Mouse (Mus musculus) limb, embryonic 13.5 days (tissue): ENCODE data around the gene Olfr961. TPM values are rescaled to one million over a fixed set of nuclear protein-coding genes. Genes with fewer than 3 reads are reported as not detected.

Source experiments
- ATAC-seq: fragments of 200-750 bp; cut with Nextera tagmentation; 2 replicates; pipeline ENCODE4 v1.8.0; 2017; ENCODE audit warnings: low read depth, moderate number of reproducible peaks, moderate TSS enrichment; ENCODE audit not compliant: low FRiP score
- H3K27ac ChIP-seq: fragments of 300-500 bp; sonication (generic); 2 replicates; pipeline ENCODE4 v1.5.1; 2015; ENCODE audit warnings: inconsistent platforms, mild to moderate bottlenecking, moderate library complexity
- H3K27me3 ChIP-seq: fragments of 300-500 bp; sonication (generic); 2 replicates; pipeline ENCODE4 v1.6.1; 2015; ENCODE audit warnings: mild to moderate bottlenecking, inconsistent platforms
- H3K36me3 ChIP-seq: fragments of 300-500 bp; sonication (generic); 2 replicates; pipeline ENCODE4 v1.6.1; 2015; ENCODE audit warnings: inconsistent platforms, mild to moderate bottlenecking, moderate library complexity
- H3K4me1 ChIP-seq: fragments of 300-500 bp; sonication (generic); 2 replicates; pipeline ENCODE4 v1.6.1; 2015; ENCODE audit warnings: inconsistent platforms
- H3K4me2 ChIP-seq: fragments of 300-500 bp; sonication (generic); replicated peaks from 2 replicates; pipeline ENCODE4 v1.6.1; 2015; ENCODE audit warnings: inconsistent platforms, mild to moderate bottlenecking, moderate library complexity
- H3K4me3 ChIP-seq: fragments of 300-500 bp; sonication (generic); 2 replicates; pipeline ENCODE4 v1.5.1; 2015; ENCODE audit warnings: moderate library complexity, mild to moderate bottlenecking, inconsistent platforms
- H3K9ac ChIP-seq: fragments of 300-500 bp; sonication (generic); 2 replicates; pipeline ENCODE4 v1.6.1; 2015; ENCODE audit warnings: mild to moderate bottlenecking, inconsistent platforms
- H3K9me3 ChIP-seq: fragments of 300-500 bp; sonication (generic); 2 replicates; pipeline ENCODE4 v1.6.1; 2016; ENCODE audit warnings: inconsistent platforms
- WGBS: fragments of 180-500 bp; shearing (Covaris S2); methylation state at CpG from one replicate; pipeline ENCODE4 v1.1.7; 2015; 5-methylcytosine and 5-hydroxymethylcytosine counted together
- polyA plus RNA-seq: library from polyadenylated mRNA; unstranded; fragments of >200 nt; fragmentation: Nextera tagmentation; extraction: Ambion mirVana; gene quantifications from 2 replicates; pipeline ENCODE4 v1.2.1, GENCODE M21; 2015

Olfr961 gene
- polyA plus RNA-seq, 1 experiment from 2014 or later = not detected

DNA sequence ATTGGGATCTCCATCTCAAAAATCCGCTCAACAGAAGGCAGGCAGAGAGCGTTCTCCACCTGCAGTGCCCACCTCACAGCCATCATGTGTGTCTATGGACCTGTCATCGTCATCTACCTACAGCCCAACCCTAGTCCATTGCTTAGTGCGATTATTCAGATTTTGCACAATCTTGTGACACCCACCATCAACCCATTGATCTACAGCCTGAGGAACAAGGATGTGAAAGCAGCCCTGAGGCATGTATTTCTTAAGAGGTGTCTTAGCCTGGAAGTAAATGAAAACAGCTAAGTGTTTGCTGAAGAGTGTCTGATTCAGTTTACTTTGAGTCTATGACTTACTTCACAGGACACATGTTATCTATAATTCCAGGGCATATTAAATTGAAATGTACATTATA, 2.5 kb downstream of the Olfr961 start:
- no peak overlapping the region for H3K4me3 ChIP-seq
- no peaks in the 10 kb centered on the region for H3K9me3 ChIP-seq
- no peaks in the 10 kb centered on the region for H3K27me3 ChIP-seq
- no peaks in the 10 kb centered on the region for H3K36me3 ChIP-seq
- no peak overlapping the region for H3K9ac ChIP-seq
- H3K4me2 ChIP-seq = no peak overlapping the region
- no peaks in the 10 kb centered on the region for H3K4me1 ChIP-seq
- WGBS = 89% methylated on average over 4 of the region's 4 CpGs
- no peak overlapping the region for H3K27ac ChIP-seq
- no peak for ATAC-seq

DNA sequence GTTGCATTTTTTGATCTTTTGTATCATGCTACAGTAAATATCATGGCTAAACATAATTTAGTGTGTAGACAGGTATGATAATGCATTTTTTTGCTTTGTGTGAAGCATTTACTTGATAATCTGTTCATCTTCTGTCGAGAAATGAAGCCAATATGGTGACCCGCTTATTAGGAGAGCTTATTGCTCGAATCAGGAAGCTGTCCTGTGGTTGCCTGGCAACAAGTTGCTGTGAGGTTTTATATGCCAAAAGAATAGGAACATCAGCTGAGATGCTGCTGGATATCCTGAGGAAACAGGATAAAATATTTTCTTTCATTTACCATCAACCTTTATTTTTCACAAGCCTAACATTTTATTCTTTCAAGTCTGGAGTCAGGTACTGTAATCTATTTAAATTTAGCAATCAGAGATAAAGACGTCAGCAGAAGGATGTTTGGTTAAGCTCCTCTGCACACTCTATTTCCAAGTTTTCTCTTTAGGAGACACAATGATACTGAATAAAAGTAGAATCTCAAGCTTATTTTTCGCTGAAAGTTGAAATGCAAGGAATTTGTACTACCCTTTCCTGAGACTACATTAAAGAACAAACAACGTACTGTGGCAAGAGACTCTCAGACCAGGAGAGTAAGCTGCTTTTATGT, 10.0 kb downstream of the Olfr961 start:
- H3K9ac ChIP-seq = no peak overlapping the region
- H3K4me3 ChIP-seq = no peak overlapping the region
- H3K4me2 ChIP-seq = no peak overlapping the region
- H3K36me3 ChIP-seq = no peaks in the 10 kb centered on the region
- no peaks in the 10 kb centered on the region for H3K4me1 ChIP-seq
- ATAC-seq = no peak
- H3K27ac ChIP-seq = no peak overlapping the region
- 76% methylated on average over 6 of the region's 6 CpGs for WGBS
- H3K27me3 ChIP-seq = no peaks in the 10 kb centered on the region
- no peaks in the 10 kb centered on the region for H3K9me3 ChIP-seq

DNA sequence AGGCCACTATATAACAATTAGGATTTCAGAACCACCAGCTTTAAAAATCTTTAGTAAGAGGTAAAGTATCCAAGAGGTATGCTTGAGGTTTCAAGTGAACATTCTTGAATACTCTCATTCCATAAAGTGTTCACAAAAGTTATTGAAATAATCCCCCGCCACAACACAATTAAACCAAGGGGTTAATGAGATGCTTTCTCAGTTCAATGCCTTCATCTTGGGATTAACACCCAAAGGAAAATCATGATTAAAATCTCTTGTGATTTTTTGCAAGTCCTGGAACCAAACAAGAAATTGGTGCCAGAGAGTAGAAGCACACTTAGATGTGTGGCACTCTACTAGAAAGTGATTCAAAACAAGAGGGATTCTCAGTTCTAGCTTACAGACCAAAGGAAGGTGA, 22.0 kb downstream of the Olfr961 start, which contains the start of gene Olfr963:
Gene Olfr963 (plus strand): TSS at position 301 of the 400 bp plus-strand sequence.
- no peak for ATAC-seq
- Histone ChIP-seq H3K4me3 (no peak within 1 kb of the TSS), H3K4me1 (no peaks in the 10 kb centered on the region), H3K9ac (no peak within 1 kb of the TSS), H3K27me3 (no peaks in the 10 kb centered on the region), H3K27ac (no peak within 1 kb of the TSS), H3K9me3 (no peaks in the 10 kb centered on the region; the same call in 1 of the 2 replicates), H3K4me2 (no peak within 1 kb of the TSS), H3K36me3 (no peaks in the 10 kb centered on the region)
- 88% methylated on average over 1 of the region's 1 CpGs for WGBS

DNA sequence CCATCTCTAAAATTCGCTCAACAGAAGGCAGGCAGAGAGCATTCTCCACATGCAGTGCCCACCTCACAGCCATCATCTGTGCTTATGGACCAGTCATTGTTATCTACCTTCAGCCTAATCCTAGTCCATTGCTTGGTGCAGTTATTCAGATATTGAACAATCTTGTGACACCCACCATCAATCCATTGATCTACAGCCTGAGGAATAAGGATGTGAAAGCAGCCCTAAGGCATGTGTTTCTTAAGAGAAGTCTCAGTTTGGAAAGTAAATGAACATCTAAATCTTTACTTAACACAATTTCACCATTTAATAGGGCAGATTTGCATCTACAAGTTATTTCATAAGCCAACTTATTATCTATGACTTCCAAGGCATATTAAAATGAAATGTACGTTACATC, 24.8 kb downstream of the Olfr961 start:
- Histone ChIP-seq H3K9ac (no peak overlapping the region), H3K27ac (no peak overlapping the region), H3K9me3 (no peaks in the 10 kb centered on the region), H3K27me3 (no peaks in the 10 kb centered on the region), H3K36me3 (no peaks in the 10 kb centered on the region), H3K4me3 (no peak overlapping the region), H3K4me2 (no peak overlapping the region), H3K4me1 (no peaks in the 10 kb centered on the region)
- 71% methylated on average over 2 of the region's 2 CpGs for WGBS
- ATAC-seq = no peak

DNA sequence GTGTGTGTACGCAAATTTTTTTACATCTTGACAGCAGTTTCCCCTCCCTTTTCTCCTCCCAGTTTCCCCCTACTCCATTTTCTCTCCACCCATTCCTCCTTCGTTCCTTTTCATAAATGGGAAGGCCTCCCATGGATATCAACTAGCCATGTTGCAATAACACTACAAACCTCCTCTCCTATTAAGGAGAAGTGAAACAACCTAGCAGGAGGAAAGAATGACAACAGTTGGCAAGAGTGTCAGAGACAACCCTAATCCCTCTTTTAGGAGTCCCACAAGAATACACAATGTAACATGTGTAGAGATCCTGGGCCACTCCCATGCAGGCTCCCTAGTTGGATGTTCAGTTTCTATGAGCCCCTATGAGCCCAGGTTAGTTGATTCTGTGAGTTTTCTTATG, 29.9 kb downstream of the Olfr961 start:
- H3K4me3 ChIP-seq = no peak overlapping the region
- H3K27me3 ChIP-seq = no peaks in the 10 kb centered on the region
- no peak overlapping the region for H3K4me2 ChIP-seq
- no peaks in the 10 kb centered on the region for H3K9me3 ChIP-seq
- no peak overlapping the region for H3K27ac ChIP-seq
- no peak for ATAC-seq
- no peaks in the 10 kb centered on the region for H3K36me3 ChIP-seq
- WGBS = 93% methylated on average over 2 of the region's 2 CpGs
- no peaks in the 10 kb centered on the region for H3K4me1 ChIP-seq
- no peak overlapping the region for H3K9ac ChIP-seq

DNA sequence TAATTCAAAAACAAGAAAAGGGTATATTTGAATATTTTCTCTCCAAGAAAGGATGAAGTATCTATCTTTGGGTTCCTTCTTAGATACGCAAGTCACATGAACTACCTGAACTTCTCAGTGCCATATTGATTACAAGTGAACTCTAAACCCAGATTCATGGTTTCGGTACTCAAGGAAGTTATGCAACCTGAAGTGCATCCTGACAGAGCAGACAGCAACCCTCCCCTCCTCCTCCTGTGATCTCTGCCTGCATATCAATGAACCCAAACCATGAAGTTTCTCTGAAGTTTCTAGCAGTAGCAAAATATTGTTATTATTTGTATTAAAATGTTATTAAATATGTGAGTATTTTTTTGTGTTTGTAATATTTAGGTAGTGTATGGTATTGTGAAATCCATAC, 33.7 kb downstream of the Olfr961 start:
- no peaks in the 10 kb centered on the region for H3K4me1 ChIP-seq
- no peak for ATAC-seq
- no peaks in the 10 kb centered on the region for H3K36me3 ChIP-seq
- no peaks in the 10 kb centered on the region for H3K9me3 ChIP-seq
- H3K27ac ChIP-seq = no peak overlapping the region
- H3K27me3 ChIP-seq = no peaks in the 10 kb centered on the region
- 89% methylated on average over 2 of the region's 2 CpGs for WGBS
- no peak overlapping the region for H3K4me3 ChIP-seq
- no peak overlapping the region for H3K9ac ChIP-seq
- no peak overlapping the region for H3K4me2 ChIP-seq

DNA sequence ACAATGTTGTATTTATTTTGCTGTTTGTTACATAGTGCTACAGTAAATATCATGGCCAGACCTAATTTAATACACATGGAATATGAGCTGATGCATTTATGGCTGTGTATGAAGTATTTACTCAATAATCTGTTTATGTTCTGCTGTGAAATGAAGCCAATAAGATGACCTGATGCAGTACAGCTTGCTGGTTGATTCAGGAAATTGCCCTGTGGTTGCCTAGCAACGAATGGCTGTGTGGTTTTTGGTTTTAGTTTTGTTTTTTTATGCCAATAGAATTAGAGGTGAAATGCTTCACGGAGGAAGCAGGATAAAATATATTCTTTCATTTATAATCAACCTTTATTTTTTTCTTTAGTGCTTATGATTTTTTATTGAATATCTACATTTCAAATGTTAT, 34.4 kb downstream of the Olfr961 start:
- ATAC-seq = no peak
- H3K27ac ChIP-seq = no peak overlapping the region
- no peak overlapping the region for H3K9ac ChIP-seq
- no peaks in the 10 kb centered on the region for H3K4me1 ChIP-seq
- WGBS = 60% methylated on average over 2 of the region's 2 CpGs
- no peak overlapping the region for H3K4me3 ChIP-seq
- H3K4me2 ChIP-seq = no peak overlapping the region
- H3K36me3 ChIP-seq = no peaks in the 10 kb centered on the region
- H3K9me3 ChIP-seq = no peaks in the 10 kb centered on the region
- no peaks in the 10 kb centered on the region for H3K27me3 ChIP-seq

Other genes with a start within 250 kb of the Olfr961 start
- not detected in 2 replicates for gene Olfr952, start 217.9 kb upstream of the Olfr961 start, polyA plus RNA-seq
- not detected in 2 replicates for gene Olfr954, start 188.4 kb upstream of the Olfr961 start, polyA plus RNA-seq
- gene Olfr955, start 173.1 kb upstream of the Olfr961 start, polyA plus RNA-seq = not detected in 2 replicates
- not detected in 2 replicates for gene Olfr44, start 151.1 kb upstream of the Olfr961 start, polyA plus RNA-seq
- not detected in 2 replicates for gene Olfr957, start 129.3 kb upstream of the Olfr961 start, polyA plus RNA-seq
- gene Olfr958, start 91.0 kb upstream of the Olfr961 start, polyA plus RNA-seq = not detected in 2 replicates
- gene Olfr959, start 69.5 kb upstream of the Olfr961 start, polyA plus RNA-seq = not detected in 2 replicates
- gene AW551984, start 40.7 kb upstream of the Olfr961 start, polyA plus RNA-seq = 62.4 and 64.0 TPM in 2 replicates
- not detected in 2 replicates for gene Olfr148, start 34.4 kb upstream of the Olfr961 start, polyA plus RNA-seq
- not detected in 2 replicates for gene Olfr960, start 23.7 kb upstream of the Olfr961 start, polyA plus RNA-seq
- not detected in 2 replicates for gene Olfr963, start 22.1 kb downstream of the Olfr961 start, polyA plus RNA-seq
- not detected in 2 replicates for gene Olfr149, start 62.0 kb downstream of the Olfr961 start, polyA plus RNA-seq
- gene Olfr965, start 66.3 kb downstream of the Olfr961 start, polyA plus RNA-seq = not detected in 2 replicates
- gene Olfr150, start 85.9 kb downstream of the Olfr961 start, polyA plus RNA-seq = not detected in 2 replicates
- gene Olfr967, start 101.2 kb downstream of the Olfr961 start, polyA plus RNA-seq = not detected in 2 replicates
- not detected in 2 replicates for gene Olfr968, start 138.2 kb downstream of the Olfr961 start, polyA plus RNA-seq
- not detected in 2 replicates for gene Olfr969, start 145.9 kb downstream of the Olfr961 start, polyA plus RNA-seq
- not detected in 2 replicates for gene Olfr970, start 163.8 kb downstream of the Olfr961 start, polyA plus RNA-seq
- not detected in 2 replicates for gene Olfr971, start 191.8 kb downstream of the Olfr961 start, polyA plus RNA-seq
- gene Olfr972, start 221.3 kb downstream of the Olfr961 start, polyA plus RNA-seq = not detected in 2 replicates